Mouse (Mus musculus): ENCODE results near the gene Josd2.

- no peak for TF ChIP-seq CTCF (IDR thresholded peaks at IDR 0.05; ENCODE audit: low read depth, low read length)
- no peak for TF ChIP-seq POLR2A (IDR thresholded peaks at IDR 0.05; ENCODE audit: extremely low read depth, insufficient read depth, low read length)
Observed at GRCm38 (mm10) chr7:44440479-44440878, 27.3 kb upstream of the Josd2 start.
